Comparison of ENCODE assay signal across 9 mouse cellular contexts in genomic region chr1:91872388-91873059, GRCm38 (mm10).
DNase-seq lines count a peak whose midpoint lies in the region; ATAC-seq lines count a peak whose summit lies in the region.
"Had no signal": no experiment of that assay in that cellular context is flagged by ENCODE, and none has a peak within 500 bp of the region (broad histone marks: within the 10 kb centered on the region; RNA-seq: fewer than 3 reads in every experiment).

No protein-coding gene starts in this region.

- no peak overlapping the region for H3K4me2 ChIP-seq in kidney, embryonic 16.5 days (replicated peaks; ENCODE audit: low read depth, low read length)
- no peak overlapping the region for H3K4me2 ChIP-seq in neural tube, embryonic 11.5 days (ENCODE audit: low read depth)
- no peak overlapping the region for H3K4me2 ChIP-seq in hindbrain, embryonic 12.5 days (replicated peaks)

- no peaks in the 10 kb centered on the region for H3K4me1 ChIP-seq in megakaryocyte, embryonic 14.5 days
- peaks cover 51% of the 10 kb centered on the region for H3K4me1 ChIP-seq in kidney, embryonic 16.5 days (ENCODE audit: insufficient read depth, low read length)
- H3K4me1 ChIP-seq in neural tube, embryonic 11.5 days (ENCODE audit: control insufficient read depth, insufficient read depth, low read length) = 0 out of 2 replicates have a peak, but pooled peaks cover 3% of the 10 kb centered on the region
- peaks cover 20% of the 10 kb centered on the region; the same call in 1 of the 2 replicates for H3K4me1 ChIP-seq in hindbrain, embryonic 12.5 days

- H3K4me3 ChIP-seq in megakaryocyte, embryonic 14.5 days (replicated peaks) = peak overlapping the region; percentile 28
- H3K4me3 ChIP-seq in kidney, embryonic 16.5 days (ENCODE audit: low read length) = no peak overlapping the region
- no peak overlapping the region for H3K4me3 ChIP-seq in neural tube, embryonic 11.5 days (ENCODE audit: low read depth, low read length)
- no peak overlapping the region for H3K4me3 ChIP-seq in hindbrain, embryonic 12.5 days

- peaks cover 54% of the 10 kb centered on the region for H3K27me3 ChIP-seq in megakaryocyte, embryonic 14.5 days (replicated peaks)
- H3K27me3 ChIP-seq in kidney, embryonic 16.5 days (ENCODE audit: insufficient read depth, low read length) = 0 out of 2 replicates have a peak, but pooled peaks cover 2% of the 10 kb centered on the region
- no peaks in the 10 kb centered on the region for H3K27me3 ChIP-seq in neural tube, embryonic 11.5 days (ENCODE audit: control insufficient read depth, insufficient read depth, low read length)
- no peaks in the 10 kb centered on the region for H3K27me3 ChIP-seq in hindbrain, embryonic 12.5 days

- peak; percentile 21 for DNase-seq in embryo, embryonic 10 days (ENCODE audit: low spot score)
- DNase-seq in embryo, embryonic 9.5 days (ENCODE audit: extremely low spot score) = no peak
- peak; percentile 32 for DNase-seq in neural tube, embryonic 11.5 days (ENCODE audit: low spot score)
- DNase-seq in layer of hippocampus, adult 18-20 months (ENCODE audit: low spot score in 2 of 2) = no peak

- WGBS in kidney, embryonic 16.5 days = 12% methylated on average over 8 of the region's 8 CpGs
- WGBS in neural tube, embryonic 11.5 days = 43% methylated on average over 8 of the region's 8 CpGs
- WGBS in hindbrain, embryonic 12.5 days = 56% methylated on average over 8 of the region's 8 CpGs

- H3K27ac ChIP-seq in kidney, embryonic 16.5 days (ENCODE audit: low read length) = peak overlapping the region; percentile 41
- H3K27ac ChIP-seq in neural tube, embryonic 11.5 days (ENCODE audit: low read depth, low read length) = no peak overlapping the region
- H3K27ac ChIP-seq in hindbrain, embryonic 12.5 days = no peak overlapping the region

- no peaks in the 10 kb centered on the region for H3K36me3 ChIP-seq in megakaryocyte, embryonic 14.5 days (replicated peaks; ENCODE audit: low read length)
- no peaks in the 10 kb centered on the region for H3K36me3 ChIP-seq in kidney, embryonic 16.5 days (ENCODE audit: insufficient read depth, low read length)
- no peaks in the 10 kb centered on the region for H3K36me3 ChIP-seq in neural tube, embryonic 11.5 days (ENCODE audit: control insufficient read depth, insufficient read depth, low read length)
- no peaks in the 10 kb centered on the region for H3K36me3 ChIP-seq in hindbrain, embryonic 12.5 days

- ATAC-seq in megakaryocyte, adult 5-6 weeks (ENCODE audit: poor library complexity, severe bottlenecking) = no peak
- ATAC-seq in kidney, embryonic 16.5 days (ENCODE audit: low FRiP score, low TSS enrichment) = peak; percentile 47; the same call in 1 of the 2 replicates
- ATAC-seq in neural tube, embryonic 11.5 days (ENCODE audit: insufficient read depth, low FRiP score, low TSS enrichment) = no peak
- ATAC-seq in hindbrain, embryonic 12.5 days (ENCODE audit: low FRiP score) = no peak
- ATAC-seq: CD4-positive, CD25-positive, alpha-beta regulatory T cell, adult 4 months had no signal

- 0 out of 2 replicates have a peak overlapping the region, but pooled peaks have one; percentile 2 for H3K9ac ChIP-seq in kidney, embryonic 16.5 days (replicated peaks; ENCODE audit: low read length)
- H3K9ac ChIP-seq in neural tube, embryonic 11.5 days (ENCODE audit: low read length) = no peak overlapping the region
- H3K9ac ChIP-seq in hindbrain, embryonic 12.5 days = no peak overlapping the region

- no peaks in the 10 kb centered on the region for H3K9me3 ChIP-seq in megakaryocyte, embryonic 14.5 days
- no peaks in the 10 kb centered on the region for H3K9me3 ChIP-seq in kidney, embryonic 16.5 days (ENCODE audit: low read length)
- no peaks in the 10 kb centered on the region for H3K9me3 ChIP-seq in neural tube, embryonic 11.5 days (ENCODE audit: control insufficient read depth, low read length)
- no peaks in the 10 kb centered on the region for H3K9me3 ChIP-seq in hindbrain, embryonic 12.5 days (replicated peaks)

Comparison
In these comparisons a context has a peak if more than half of its experiments do, and no peak if none do; other contexts are left out.
1. DNase-seq: peak in embryo, embryonic 10 days (single experiment) and neural tube, embryonic 11.5 days (single experiment); none in embryo, embryonic 9.5 days (single experiment) and layer of hippocampus, adult 18-20 months (0 of 2).